Mouse (Mus musculus) G1E-ER4 (cell line): ENCODE data around the gene Plekhb1. TPM values are rescaled to one million over a fixed set of nuclear protein-coding genes. Genes with fewer than 3 reads are reported as not detected.

Source experiments
- GATA1 ChIP-seq: IDR thresholded peaks from one replicate; pipeline ENCODE4 v1.8.0; 2012; ENCODE audit warnings: low read length, inconsistent platforms
- polyA plus RNA-seq: library from polyadenylated mRNA; stranded (reverse); fragments of >175 nt; gene quantifications from 2 replicates; pipeline ENCODE4 v1.2.3, GENCODE M21; 2012

The Plekhb1 gene
- not detected in 2 replicates for polyA plus RNA-seq

DNA sequence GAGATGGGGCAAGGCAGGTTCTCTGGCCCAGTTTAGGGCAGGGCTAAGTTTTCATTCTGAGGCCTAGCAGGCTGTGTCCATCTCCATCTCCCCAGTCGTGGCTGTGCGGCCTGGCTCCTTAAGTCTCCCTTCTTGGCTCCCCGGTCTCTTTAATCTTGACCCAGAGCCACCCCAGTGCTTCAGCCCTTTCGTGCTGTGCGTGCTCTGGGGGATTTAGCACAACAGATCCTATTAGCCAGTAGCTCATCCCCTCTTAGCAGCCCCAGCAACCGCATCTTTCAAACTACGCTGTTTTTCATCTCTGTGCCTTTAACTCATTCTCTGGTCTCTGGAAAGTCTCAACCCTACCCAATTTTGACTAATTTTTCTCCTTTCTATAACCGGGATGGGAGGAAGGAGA is at the start of gene Plekhb1:
Gene Plekhb1 (minus strand): TSS at position 184 of the 400 bp plus-strand sequence.
- no peak for TF ChIP-seq GATA1

DNA sequence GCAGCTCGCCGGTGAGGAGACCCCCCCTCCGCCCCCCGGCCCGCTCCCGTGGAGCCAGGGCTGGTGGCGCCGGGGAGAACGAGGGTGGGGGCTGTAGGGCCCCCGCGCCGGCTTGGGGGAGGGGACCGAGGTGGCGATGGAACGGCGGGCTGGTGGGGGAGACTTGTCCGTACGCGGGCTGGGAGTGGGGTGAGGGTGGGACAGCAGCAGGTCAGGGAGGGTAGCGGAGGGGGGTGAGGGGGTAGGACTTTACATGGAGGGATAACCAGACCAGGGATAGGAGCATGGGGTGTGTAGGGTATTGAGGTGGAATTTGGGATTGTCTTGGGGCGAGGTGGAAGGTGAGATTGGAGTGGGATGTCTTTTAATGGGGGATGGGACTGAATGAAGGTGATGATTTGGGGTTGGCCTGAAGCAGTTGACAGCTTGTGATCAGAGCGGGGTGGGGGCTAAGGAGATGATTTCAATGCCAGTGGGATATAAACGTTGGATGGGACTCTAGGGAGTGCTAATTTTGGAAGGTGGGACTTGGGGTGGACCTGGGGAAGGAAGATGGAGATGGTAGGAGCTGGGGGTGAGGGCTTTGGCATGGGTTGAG is 44.8 kb upstream of the Plekhb1 start:
- no peak for TF ChIP-seq GATA1

DNA sequence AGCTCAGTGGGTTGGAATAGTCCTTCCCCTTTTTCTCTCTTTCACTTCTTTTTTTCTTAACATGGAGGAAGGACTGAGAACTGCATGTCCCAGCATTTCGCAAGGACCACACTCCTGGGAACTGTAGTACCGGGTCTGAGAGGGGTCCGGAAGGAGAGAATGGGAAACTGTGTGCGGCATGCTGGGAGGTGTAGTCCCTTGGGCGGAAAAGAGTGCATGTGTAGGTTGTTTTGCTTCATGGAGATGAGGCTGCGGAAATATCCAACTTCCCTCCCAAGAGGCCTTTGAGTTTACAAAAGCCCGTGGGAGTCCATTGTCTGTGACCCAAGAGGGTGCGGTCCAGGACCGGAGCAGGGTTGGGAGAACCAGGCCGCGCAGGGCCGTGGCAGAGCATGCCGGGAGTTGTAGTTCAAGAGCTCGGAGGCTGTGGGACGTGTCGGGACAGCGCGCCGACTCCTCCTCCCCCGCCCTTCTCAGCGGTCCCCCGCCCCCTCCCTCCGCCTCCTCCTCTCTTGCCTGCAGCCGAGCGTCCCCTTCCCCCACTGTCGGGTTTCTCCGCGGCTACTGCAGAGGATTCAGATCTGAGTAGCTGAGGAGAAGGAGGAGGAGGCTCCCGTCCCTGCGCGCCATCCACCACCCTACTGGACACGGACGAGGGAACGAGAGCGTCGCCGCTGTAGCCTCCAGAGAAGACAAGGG is 44.1 kb upstream of the Plekhb1 start, which contains the start of gene Fam168a:
Gene Fam168a (plus strand): TSS at position 493 of the 699 bp plus-strand sequence.
- TF ChIP-seq GATA1, result no peak

DNA sequence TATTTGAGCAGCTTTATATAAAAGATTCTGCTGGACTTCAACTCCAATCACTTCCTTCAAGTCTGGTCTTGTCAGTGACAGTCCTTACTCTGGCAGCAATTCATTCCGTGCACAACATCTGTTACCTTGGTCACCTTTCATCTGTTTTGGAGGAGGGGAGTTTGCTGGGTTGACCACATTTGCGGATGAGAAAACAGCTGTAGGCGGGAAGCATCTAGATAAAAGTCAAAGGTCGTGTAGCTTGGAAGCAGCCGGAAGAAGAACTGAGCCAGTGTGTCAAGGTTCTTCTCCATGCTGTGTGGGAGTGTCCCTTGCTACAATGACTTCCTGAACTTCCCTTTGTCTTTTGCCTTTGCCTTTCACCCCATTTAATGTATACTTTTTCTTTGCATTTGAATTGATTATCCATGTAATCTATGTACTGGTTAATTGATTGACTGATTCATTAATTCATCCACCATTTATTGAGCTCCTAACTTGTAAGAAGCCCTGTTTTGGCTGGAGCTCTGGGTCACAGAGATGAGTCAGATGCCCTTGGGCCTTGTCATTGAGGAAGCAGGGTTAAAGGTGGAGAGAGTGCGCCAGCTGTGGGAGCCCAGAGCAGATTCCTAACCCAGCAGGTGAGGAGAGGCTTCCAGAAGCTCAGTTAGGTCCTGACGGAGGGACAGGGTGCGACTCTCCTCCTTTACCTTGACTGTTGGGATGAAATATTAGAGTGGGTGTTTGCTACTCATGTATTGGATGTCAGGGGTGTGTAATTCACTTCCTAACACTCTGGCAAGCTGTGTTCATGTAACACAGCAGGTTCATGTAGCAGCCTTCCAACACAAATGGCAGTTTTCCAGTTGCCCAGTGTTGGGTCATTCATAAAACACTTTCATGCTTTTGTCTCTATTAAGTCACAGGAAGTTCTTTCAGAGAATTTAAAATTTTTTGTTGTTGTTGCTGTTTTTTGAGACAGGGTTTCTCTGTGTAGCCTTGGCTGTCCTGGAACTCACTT is 37.9 kb upstream of the Plekhb1 start:
- TF ChIP-seq GATA1, result no peak

DNA sequence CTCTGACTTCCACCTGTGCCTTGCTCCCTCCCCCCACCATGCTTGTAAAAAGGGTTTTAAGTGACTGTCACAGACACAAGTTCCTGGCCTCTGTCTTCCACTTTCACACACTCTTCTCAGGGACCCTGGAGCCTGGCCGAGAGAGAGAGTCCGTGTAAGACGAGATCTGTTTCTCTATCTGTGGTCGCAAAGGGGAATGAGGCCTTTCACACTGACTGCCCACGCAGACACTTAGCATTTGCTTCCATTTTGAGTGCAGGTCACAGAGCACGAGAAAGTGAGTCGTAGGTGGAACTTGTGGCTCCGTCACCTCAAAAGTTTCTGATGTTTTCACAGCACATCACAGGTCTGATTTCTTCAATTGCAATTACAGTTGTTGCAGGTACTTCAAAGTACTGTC is 31.0 kb upstream of the Plekhb1 start:
- TF ChIP-seq GATA1, result no peak

DNA sequence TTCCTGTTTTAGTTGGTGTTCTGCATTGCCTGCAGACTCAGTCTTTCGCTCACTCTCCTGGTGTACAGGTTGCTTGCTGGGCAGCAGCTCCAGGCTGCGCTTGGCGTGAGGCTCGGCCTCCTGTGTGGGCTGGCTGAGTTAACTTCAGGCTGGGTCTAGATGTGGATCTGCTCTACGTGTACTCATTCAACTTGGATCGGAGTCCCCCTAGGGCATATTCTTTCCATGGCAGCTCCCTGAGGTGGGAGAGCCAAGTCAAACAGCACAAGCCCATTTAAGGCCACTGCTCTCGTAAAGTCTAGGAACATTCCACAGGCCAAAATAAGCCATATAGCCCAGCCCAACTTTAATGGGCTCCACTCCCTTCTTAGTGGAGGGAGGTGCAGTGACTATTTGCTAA is 26.3 kb upstream of the Plekhb1 start:
- TF ChIP-seq GATA1, result no peak

DNA sequence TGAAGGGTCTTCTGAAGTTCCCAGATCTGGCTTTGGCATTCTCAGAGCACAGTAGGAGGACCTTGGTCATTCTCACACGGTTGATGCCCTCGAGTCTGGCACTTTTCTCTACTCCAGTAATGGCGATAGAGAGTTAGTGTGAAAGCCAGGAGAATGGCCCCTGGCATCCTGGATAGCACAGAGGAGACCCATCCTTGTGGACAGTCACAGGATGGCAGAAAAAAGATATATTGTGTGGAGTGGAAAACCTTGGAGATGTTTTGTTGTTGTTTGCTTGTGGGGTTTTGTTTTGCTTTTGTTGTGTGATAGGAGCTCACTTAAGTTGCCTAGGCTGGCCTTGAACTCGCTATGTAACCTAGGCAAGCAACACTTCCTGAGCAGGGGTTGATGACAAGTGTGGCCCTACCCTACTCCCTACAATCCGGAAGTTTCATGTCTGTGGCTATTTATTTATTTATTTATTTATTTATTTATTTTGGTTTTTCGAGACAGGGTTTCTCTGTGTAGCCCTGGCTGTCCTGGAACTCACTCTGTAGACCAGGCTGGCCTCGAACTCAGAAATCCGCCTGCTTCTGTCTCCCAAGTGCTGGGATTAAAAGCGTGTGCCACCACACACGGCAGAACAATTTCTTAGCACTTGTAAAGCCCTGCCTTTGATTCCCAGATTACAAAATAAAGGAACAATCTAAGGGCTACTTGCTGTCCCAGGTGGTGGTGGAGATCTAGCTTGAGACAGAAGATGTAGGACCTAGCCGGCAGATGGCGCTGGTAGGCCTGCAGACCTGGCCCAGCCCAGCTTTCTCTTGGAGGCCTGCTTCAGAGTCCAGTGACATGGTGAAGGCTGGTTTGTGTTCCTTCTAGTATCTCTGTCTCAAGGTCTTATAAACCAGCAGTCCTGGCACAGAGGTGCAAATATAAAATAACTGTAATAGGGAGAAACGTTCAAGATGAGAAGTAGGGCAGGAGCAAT is 23.1 kb upstream of the Plekhb1 start:
- TF ChIP-seq GATA1, result no peak

DNA sequence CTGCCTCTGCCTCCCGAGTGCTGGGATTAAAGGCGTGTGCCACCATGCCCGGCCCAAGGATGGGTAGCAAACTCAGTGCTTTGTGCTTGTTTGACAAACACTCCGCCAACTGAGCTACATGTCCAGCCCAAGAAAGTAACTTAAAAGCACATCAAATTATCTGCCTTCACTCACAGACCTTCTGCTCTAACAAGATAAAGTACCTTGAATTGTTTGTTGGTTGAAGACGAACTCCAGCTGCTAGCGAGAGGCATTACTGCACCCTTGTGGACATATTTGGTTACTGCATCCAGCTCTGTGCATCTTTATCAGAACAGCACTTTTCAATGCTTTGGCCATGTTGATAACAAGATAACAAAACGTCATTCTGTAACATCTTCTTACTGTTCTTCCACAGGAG is 22.3 kb upstream of the Plekhb1 start:
- peak; percentile 51 for TF ChIP-seq GATA1

DNA sequence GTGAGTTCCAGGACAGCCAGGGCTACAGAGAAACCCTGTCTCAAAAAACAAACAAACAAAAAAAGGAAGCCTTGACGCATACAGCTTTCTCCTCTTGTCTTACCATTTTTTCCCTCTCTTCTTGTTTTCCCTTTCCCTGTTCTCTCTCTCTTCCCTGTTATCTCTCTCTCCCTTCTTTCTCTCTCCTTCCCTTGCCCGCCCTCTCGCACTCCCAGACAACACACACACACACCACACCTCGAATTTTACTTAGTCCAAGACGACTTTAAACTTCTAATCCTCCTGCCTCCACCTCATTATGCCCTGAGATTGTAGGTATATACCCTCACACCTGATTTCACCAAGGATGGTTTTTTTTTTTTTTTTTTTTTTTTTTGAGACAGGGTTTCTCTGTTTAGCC is 21.9 kb upstream of the Plekhb1 start:
- no peak for TF ChIP-seq GATA1

DNA sequence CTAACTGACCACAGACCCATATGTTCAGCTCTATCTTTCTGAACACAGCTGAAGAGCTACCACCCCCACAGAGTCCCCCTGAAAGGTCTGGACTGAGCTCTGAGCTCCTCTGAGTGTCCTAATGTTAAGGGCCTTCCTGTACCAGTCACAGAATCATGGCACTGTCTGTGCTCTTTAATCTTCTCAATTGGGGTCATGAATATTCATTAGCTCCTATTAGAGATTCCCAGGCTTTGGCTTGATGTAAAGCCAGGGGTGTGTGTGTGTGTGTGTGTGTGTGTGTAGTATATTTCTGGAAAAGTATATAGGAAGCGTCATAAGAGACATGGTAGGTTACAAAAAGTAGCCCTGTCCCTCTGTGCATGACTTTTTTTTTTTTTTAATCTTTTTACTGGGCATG is 21.0 kb upstream of the Plekhb1 start:
- TF ChIP-seq GATA1, result no peak

DNA sequence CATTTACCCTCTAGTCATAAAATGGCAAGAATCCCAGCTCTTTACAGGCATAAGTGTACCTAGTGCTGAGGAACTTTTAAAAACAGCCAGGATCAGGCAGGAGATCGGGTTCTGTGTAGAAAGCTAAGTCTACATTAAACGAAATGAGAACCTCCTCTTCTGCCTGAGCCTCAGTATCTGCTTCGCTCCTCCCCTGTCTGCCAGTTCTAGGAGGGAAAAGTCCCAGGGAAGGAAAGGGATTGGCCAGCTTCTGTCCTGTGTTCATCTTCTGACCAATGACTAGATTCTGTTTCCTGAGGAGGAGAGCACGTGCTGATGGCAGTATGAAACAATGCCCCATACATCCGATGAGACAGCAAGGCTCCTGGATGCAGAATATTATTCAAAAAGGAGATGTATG is 18.9 kb upstream of the Plekhb1 start:
- TF ChIP-seq GATA1, result no peak

DNA sequence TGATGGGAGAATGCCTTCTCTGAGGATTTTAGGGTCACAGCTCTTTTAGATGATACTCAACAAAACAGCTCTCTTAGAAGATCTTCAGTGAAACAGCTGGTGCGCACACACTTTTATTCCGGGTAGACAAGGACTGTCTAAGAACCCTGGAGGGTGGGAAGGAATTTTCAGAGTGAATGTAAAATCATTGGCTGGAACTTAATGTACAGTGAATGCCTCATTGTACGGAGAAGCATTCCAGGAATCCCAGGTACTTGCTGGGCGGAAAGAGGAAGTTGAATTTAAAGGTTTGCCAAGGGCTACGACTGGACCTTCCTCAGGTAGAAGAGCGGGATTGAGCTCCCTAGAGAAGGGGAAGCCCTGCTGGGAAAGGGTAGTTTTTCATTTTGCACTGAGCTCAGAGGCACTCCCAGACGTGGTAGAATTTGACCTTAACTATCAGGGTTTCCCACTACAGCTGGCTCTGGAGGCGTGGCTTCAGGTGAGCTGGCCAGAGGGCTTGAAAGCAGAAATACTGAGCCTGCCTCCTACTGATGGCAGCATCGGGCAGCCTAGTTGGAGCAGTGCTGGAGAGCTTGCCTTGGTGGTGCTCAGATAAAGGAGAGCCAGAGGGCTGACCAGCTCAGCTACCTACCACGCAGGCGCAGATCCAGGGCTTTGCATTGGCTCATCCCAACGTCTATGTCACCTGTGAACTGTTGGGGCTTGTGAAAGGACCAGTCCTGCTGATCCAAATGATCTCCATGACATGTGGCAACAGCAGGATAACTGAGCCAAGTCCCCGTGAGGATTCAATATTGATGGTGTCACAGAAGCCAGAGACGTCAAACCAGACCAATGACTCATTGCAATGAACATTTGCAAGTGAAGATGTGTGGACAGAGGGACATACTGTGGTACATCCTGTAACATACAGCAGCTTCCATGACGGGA is 17.0 kb upstream of the Plekhb1 start:
- TF ChIP-seq GATA1, result no peak

DNA sequence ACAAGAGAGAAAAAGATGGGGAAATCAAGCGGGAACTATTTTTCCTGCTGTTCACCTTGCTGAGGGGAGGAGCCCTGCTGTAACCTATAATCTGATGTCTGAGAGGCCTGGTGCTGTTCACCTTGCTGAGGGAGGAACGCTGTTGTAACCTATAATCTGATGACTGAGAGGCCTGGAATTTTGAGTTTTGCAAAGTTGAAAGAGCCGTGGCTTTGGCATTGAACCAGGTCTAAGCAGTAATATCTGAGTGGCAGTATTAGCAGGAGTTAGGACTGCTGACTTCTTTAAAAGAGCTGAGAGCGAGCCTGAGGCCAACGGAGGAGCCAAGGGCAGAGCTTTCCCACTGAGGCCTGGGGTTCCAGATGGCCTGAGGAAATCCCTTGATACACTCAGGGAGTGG is 15.8 kb upstream of the Plekhb1 start:
- TF ChIP-seq GATA1, result no peak

DNA sequence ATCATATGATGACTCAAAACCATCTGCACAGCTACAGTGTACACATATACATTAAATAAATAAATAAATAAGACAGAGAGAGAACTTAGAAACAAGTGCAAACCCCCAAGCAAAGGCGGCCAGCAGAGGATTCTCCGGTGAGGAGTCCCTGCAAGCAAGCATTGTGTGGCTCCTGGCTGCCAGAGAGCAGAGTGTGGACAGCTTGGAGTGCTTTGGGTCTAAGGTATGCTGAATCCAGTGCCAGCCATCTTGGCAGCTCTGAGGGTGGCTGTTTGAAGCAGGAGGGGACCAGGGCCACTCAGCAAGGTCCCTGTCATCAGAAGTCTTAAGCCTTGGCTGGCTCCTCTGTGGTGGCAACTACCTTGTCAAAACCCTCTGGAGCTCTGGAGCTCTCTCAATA is 12.7 kb upstream of the Plekhb1 start:
- TF ChIP-seq GATA1, result no peak

DNA sequence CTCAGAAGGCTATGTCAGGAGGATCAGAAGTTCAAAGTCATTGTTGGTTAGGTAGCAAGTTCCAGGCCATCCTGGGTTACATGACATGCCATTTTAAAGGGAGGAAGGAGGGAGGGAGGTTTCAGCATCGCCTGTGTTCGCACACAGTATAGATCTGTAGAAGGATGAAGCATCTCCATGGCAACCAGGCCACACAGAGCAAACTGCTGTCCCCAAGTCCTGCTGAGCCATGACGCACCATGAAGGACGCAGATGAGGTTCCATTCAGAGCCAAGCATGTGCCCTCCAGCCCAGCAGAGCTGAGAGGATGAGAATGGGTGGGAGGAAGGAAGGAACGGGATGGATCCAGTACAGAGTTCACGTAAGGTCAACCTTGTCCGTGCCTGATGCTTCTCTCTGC is 11.2 kb upstream of the Plekhb1 start:
- no peak for TF ChIP-seq GATA1
